Mouse (Mus musculus): ENCODE data around the gene Map1lc3b.
A peak's percentile ranks its signal among the peaks of the same experiment; 100 is the strongest.

Gene Map1lc3b

GRCm38 (mm10) chr8:121607661-121608060 lies 17.5 kb downstream of the Map1lc3b start:
- no peak for DNase-seq (ENCODE audit: low read depth, low spot score)

- DNase-seq (ENCODE audit: low read depth, low spot score) = no peak
Observed at GRCm38 (mm10) chr8:121609251-121609650, 19.1 kb downstream of the Map1lc3b start.

GRCm38 (mm10) chr8:121609916-121610315 lies 19.8 kb downstream of the Map1lc3b start:
- DNase-seq (ENCODE audit: low read depth, low spot score) = no peak

- DNase-seq (ENCODE audit: low read depth, low spot score) = no peak
Observed at GRCm38 (mm10) chr8:121613419-121613818, 23.3 kb downstream of the Map1lc3b start.

GRCm38 (mm10) chr8:121619401-121619995 lies 29.3 kb downstream of the Map1lc3b start:
- DNase-seq (ENCODE audit: low read depth, low spot score) = peak; percentile 75

- DNase-seq (ENCODE audit: low read depth, low spot score) = no peak
Observed at GRCm38 (mm10) chr8:121620801-121621516, 30.8 kb downstream of the Map1lc3b start.

- no peak for DNase-seq (ENCODE audit: low read depth, low spot score)
Observed at GRCm38 (mm10) chr8:121621879-121622278, 31.7 kb downstream of the Map1lc3b start.

- DNase-seq (ENCODE audit: low read depth, low spot score) = no peak
Observed at GRCm38 (mm10) chr8:121623043-121623442, 32.9 kb downstream of the Map1lc3b start.

GRCm38 (mm10) chr8:121628681-121629080 lies 38.5 kb downstream of the Map1lc3b start:
- DNase-seq (ENCODE audit: low read depth, low spot score) = no peak

- DNase-seq (ENCODE audit: low read depth, low spot score) = peak; percentile 48
Observed at GRCm38 (mm10) chr8:121631645-121632071, 41.5 kb downstream of the Map1lc3b start.

- DNase-seq (ENCODE audit: low read depth, low spot score) = no peak
Observed at GRCm38 (mm10) chr8:121632401-121632800, 42.2 kb downstream of the Map1lc3b start.

GRCm38 (mm10) chr8:121635534-121635933 lies 45.4 kb downstream of the Map1lc3b start:
- DNase-seq (ENCODE audit: low read depth, low spot score) = no peak

- no peak for DNase-seq (ENCODE audit: low read depth, low spot score)
Observed at GRCm38 (mm10) chr8:121636180-121636579, 46.0 kb downstream of the Map1lc3b start.

GRCm38 (mm10) chr8:121642804-121643203 lies 52.6 kb downstream of the Map1lc3b start:
- no peak for DNase-seq (ENCODE audit: low read depth, low spot score)

- DNase-seq (ENCODE audit: low read depth, low spot score) = no peak
Observed at GRCm38 (mm10) chr8:121643384-121643783, 53.2 kb downstream of the Map1lc3b start.

- DNase-seq (ENCODE audit: low read depth, low spot score) = no peak
Observed at GRCm38 (mm10) chr8:121647511-121648215, 57.5 kb downstream of the Map1lc3b start.

Data from skeletal muscle tissue, adult 2 months (tissue).